8 mouse cellular contexts compared by ENCODE assay signal in genomic region chr4:24574276-24574675, GRCm38 (mm10).
DNase-seq lines count a peak whose midpoint lies in the region; ATAC-seq and TF ChIP-seq lines count a peak whose summit lies in the region.

No protein-coding gene starts in this region.

- 22% methylated on average over 6 of the region's 6 CpGs for WGBS in bone marrow, adult 2 months
- WGBS in liver, embryonic 16.5 days (ENCODE audit: insufficient replicate concordance) = 17% methylated on average over 6 of the region's 6 CpGs
- 21% methylated on average over 6 of the region's 6 CpGs for WGBS in neural tube, embryonic 13.5 days
- WGBS in stomach, postnatal 0 days = 23% methylated on average over 6 of the region's 6 CpGs

- H3K27me3 ChIP-seq in liver, embryonic 16.5 days (ENCODE audit: control insufficient read depth, insufficient read depth, low read depth, low read length) = no peaks in the 10 kb centered on the region
- no peaks in the 10 kb centered on the region for H3K27me3 ChIP-seq in neural tube, embryonic 13.5 days
- no peaks in the 10 kb centered on the region for H3K27me3 ChIP-seq in stomach, postnatal 0 days (ENCODE audit: control insufficient read depth, insufficient read depth, low read length)

- peak; percentile 73 to 86 for DNase-seq in heart, postnatal 10 days
- DNase-seq in kidney, postnatal 4 days = peak; percentile 87 to 88
- peak; percentile 76 for DNase-seq in stomach, postnatal 0 days (ENCODE audit: low spot score)

- H3K9me3 ChIP-seq in liver, embryonic 16.5 days (replicated peaks; ENCODE audit: control insufficient read depth, low read length) = no peaks in the 10 kb centered on the region
- no peaks in the 10 kb centered on the region for H3K9me3 ChIP-seq in neural tube, embryonic 13.5 days
- H3K9me3 ChIP-seq in stomach, postnatal 0 days (ENCODE audit: control insufficient read depth, low read length) = no peaks in the 10 kb centered on the region

- H3K4me3 ChIP-seq in bone marrow, adult 2 months (replicated peaks; ENCODE audit: control insufficient read depth, low read depth, low read length) = no peak overlapping the region
- no peak overlapping the region for H3K4me3 ChIP-seq in embryonic fibroblast, embryonic 13.5 days (ENCODE audit: insufficient read depth, low read length)
- no peak overlapping the region for H3K4me3 ChIP-seq in liver, embryonic 16.5 days (ENCODE audit: low read depth, low read length)
- H3K4me3 ChIP-seq in neural tube, embryonic 13.5 days = no peak overlapping the region
- H3K4me3 ChIP-seq in stomach, postnatal 0 days (ENCODE audit: low read depth, low read length) = no peak overlapping the region

- H3K4me1 ChIP-seq in bone marrow, adult 2 months (ENCODE audit: control insufficient read depth, insufficient read depth, low read length) = no peaks in the 10 kb centered on the region
- no peaks in the 10 kb centered on the region for H3K4me1 ChIP-seq in embryonic fibroblast, embryonic 13.5 days (ENCODE audit: control insufficient read depth, insufficient read depth, low read length)
- H3K4me1 ChIP-seq in liver, embryonic 16.5 days (ENCODE audit: control insufficient read depth, low read depth, low read length) = no peaks in the 10 kb centered on the region
- no peaks in the 10 kb centered on the region for H3K4me1 ChIP-seq in neural tube, embryonic 13.5 days (replicated peaks)
- no peaks in the 10 kb centered on the region for H3K4me1 ChIP-seq in stomach, postnatal 0 days (replicated peaks; ENCODE audit: control insufficient read depth, insufficient read depth)

- H3K27ac ChIP-seq in bone marrow, adult 2 months (ENCODE audit: control insufficient read depth, insufficient read depth, low read depth, low read length, poor library complexity) = no peak overlapping the region
- H3K27ac ChIP-seq in embryonic fibroblast, embryonic 13.5 days (ENCODE audit: insufficient read depth, low read length) = no peak overlapping the region
- no peak overlapping the region for H3K27ac ChIP-seq in liver, embryonic 16.5 days (ENCODE audit: low read length)
- H3K27ac ChIP-seq in neural tube, embryonic 13.5 days (replicated peaks) = no peak overlapping the region
- H3K27ac ChIP-seq in stomach, postnatal 0 days (replicated peaks) = no peak overlapping the region

- TF ChIP-seq EP300 in stomach, postnatal 0 days (optimal IDR thresholded peaks at IDR 0.05) = no peak

- no peak overlapping the region for H3K9ac ChIP-seq in liver, embryonic 16.5 days (ENCODE audit: low read depth, low read length)
- no peak overlapping the region for H3K9ac ChIP-seq in neural tube, embryonic 13.5 days
- H3K9ac ChIP-seq in stomach, postnatal 0 days (ENCODE audit: low read length) = no peak overlapping the region

- no peak for TF ChIP-seq POLR2A in bone marrow, adult 2 months (IDR thresholded peaks at IDR 0.05; ENCODE audit: borderline replicate concordance, control insufficient read depth, low read depth, low read length)
- no peak for TF ChIP-seq POLR2A in embryonic fibroblast, embryonic 13.5 days (IDR thresholded peaks at IDR 0.05; ENCODE audit: low read depth, low read length)

- intact Hi-C loops in heart, postnatal 10 days (cut with DNase I) = loop anchor here (2.0 to 5.0 kb wide), 2 partner anchors 297 to 325 kb away; no protein-coding TSS in a partner anchor

- ATAC-seq in CD4-positive, CD25-positive, alpha-beta regulatory T cell, adult 4 months = peak; percentile 88
- ATAC-seq in liver, embryonic 16.5 days (ENCODE audit: low read depth) = peak; percentile 59; the same call in 1 of the 2 replicates
- ATAC-seq in neural tube, embryonic 13.5 days (ENCODE audit: low read depth) = peak; percentile 77; the same call in 1 of the 2 replicates
- peak; percentile 47; the same call in 1 of the 2 replicates for ATAC-seq in stomach, postnatal 0 days (ENCODE audit: low FRiP score, low TSS enrichment)

- peak; percentile 85 for TF ChIP-seq CTCF in bone marrow, adult 2 months (IDR thresholded peaks at IDR 0.05; ENCODE audit: control insufficient read depth, insufficient read depth, low read length)
- peak; percentile 81 for TF ChIP-seq CTCF in embryonic fibroblast, embryonic 13.5 days (IDR thresholded peaks at IDR 0.05; ENCODE audit: borderline replicate concordance, insufficient read depth, low read length)
- TF ChIP-seq CTCF in stomach, postnatal 0 days (IDR thresholded peaks at IDR 0.05; ENCODE audit: low read depth) = peak; percentile 93

- no peak overlapping the region for H3K4me2 ChIP-seq in liver, embryonic 16.5 days (ENCODE audit: low read depth, low read length)
- no peak overlapping the region for H3K4me2 ChIP-seq in neural tube, embryonic 13.5 days
- no peak overlapping the region for H3K4me2 ChIP-seq in stomach, postnatal 0 days (replicated peaks; ENCODE audit: low read depth)

- peaks cover 6% of the 10 kb centered on the region; the same call in 1 of the 2 replicates for H3K36me3 ChIP-seq in liver, embryonic 16.5 days (ENCODE audit: control insufficient read depth, insufficient read depth)
- no peaks in the 10 kb centered on the region for H3K36me3 ChIP-seq in neural tube, embryonic 13.5 days
- peaks cover 4% of the 10 kb centered on the region; the same call in 1 of the 2 replicates for H3K36me3 ChIP-seq in stomach, postnatal 0 days (ENCODE audit: control insufficient read depth, insufficient read depth, low read length)
